Mouse (Mus musculus): ENCODE results near the gene Pde6h. TPM values are rescaled to one million over a fixed set of nuclear protein-coding genes. Genes with fewer than 3 reads are reported as not detected.

Pde6h gene
- total and polyA plus RNA-seq, 3 experiments = 0.04 to 0.30 TPM; not detected in 1

DNA sequence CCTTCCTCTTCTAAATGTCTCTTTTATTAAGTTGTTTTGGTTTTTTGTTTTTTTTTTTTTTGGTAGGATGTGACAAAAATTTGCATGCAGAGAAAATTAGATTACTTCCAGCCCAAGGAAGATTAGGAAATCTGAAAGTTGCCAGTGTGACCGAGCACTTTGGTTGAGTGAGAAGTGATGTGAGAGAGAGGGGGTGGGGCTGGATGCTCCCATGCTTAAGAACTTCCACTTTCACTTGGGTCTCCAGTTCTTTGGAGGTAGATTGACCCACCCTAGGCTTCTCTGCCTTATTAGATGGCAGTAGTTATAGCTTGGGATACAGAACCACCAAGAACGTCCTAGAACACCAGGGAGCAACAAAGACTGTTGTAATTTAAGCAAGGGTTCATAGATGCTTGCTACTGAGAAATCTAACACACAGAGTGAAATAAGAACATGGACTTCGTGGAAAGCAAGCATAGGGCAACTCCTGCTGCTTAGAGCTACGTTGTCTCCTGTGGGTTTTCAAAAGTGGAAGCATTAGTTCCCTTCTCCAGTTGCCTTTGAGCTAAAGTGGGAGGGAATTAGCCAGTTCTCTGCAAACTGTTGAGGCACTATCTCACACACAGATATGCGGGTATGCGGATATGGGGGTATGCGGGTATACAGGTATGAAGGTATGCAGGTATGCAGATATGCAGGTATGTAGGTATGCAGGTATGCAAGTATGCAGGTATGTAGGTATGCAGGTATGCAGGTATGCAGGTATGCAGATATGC, 93.8 kb downstream of the Pde6h start:
- Histone ChIP-seq H3K27me3 (replicated peaks) (no peaks in the 10 kb centered on the region), H3K27ac (ENCODE audit: insufficient read depth, low read depth) (no peak overlapping the region), H3K36me3 (replicated peaks in 1 of 2; ENCODE audit: control insufficient read depth in 1 of 2, insufficient read depth in 1 of 2, low read length in 1 of 2) (no peaks in the 10 kb centered on the region), H3K4me2 (ENCODE audit: insufficient read depth, low read depth, poor library complexity, severe bottlenecking) (no peak overlapping the region), H3K4me3 (replicated peaks in 1 of 3; ENCODE audit: low read depth in 2 of 3, low read length in 2 of 3, poor library complexity in 1 of 3) (no peak overlapping the region), H3K9ac (ENCODE audit: insufficient read depth, low read depth) (no peak overlapping the region), H3K9me3 (replicated peaks; ENCODE audit: low read length) (no peaks in the 10 kb centered on the region), H3K4me1 (ENCODE audit: control insufficient read depth in 1 of 2, insufficient read depth in 2 of 2) (peaks cover 2 to 5% of the 10 kb centered on the region in 2 experiments; a peak in 1 of 4 replicates), H3K79me2 (replicated peaks; ENCODE audit: control insufficient read depth, extremely low read depth, insufficient read depth, poor library complexity, severe bottlenecking) (no peaks in the 10 kb centered on the region)
- no peak for DNase-seq (ENCODE audit: extremely low read depth)
- no peak for TF ChIP-seq EP300 (IDR thresholded peaks at IDR 0.05; ENCODE audit: low read length)
- dilution Hi-C loops (cut with MboI; ENCODE audit: extremely low pct_ligation_motif_present, extremely low pct_unique_long_range_greater_than_20kb, low sequenced_read_pairs) = no loop called here
- in situ Hi-C loops (cut with MboI; ENCODE audit: low pct_ligation_motif_present, low pct_unique_long_range_greater_than_20kb, low sequenced_read_pairs) = no loop called here

Other genes with a start within 250 kb of the Pde6h start
- gene Gucy2c, start 142.1 kb upstream of the Pde6h start, total RNA-seq (2012; rRNA removed) = 0.08 and 0.13 TPM in 2 replicates
- gene Gucy2c, start 142.1 kb upstream of the Pde6h start, total RNA-seq (2014; rRNA removed) = 0.08 TPM in 1 of 2 replicates, not detected in the other
- gene Gucy2c, start 142.1 kb upstream of the Pde6h start, polyA plus RNA-seq (2012; ENCODE audit: insufficient read length, low read depth) = 0.08 and 0.10 TPM in 2 replicates
- gene Hist4h4, start 119.4 kb upstream of the Pde6h start, total RNA-seq (2012; rRNA removed) = 78.2 and 135 TPM in 2 replicates
- gene Hist4h4, start 119.4 kb upstream of the Pde6h start, total RNA-seq (2014; rRNA removed) = 2.7 and 3.6 TPM in 2 replicates
- gene Hist4h4, start 119.4 kb upstream of the Pde6h start, polyA plus RNA-seq (2012; ENCODE audit: insufficient read length, low read depth) = 0.16 TPM in 2 replicates
- gene H2afj, start 115.6 kb upstream of the Pde6h start, total RNA-seq (2012; rRNA removed) = 196 and 217 TPM in 2 replicates
- 124 and 125 TPM in 2 replicates for gene H2afj, start 115.6 kb upstream of the Pde6h start, total RNA-seq (2014; rRNA removed)
- gene H2afj, start 115.6 kb upstream of the Pde6h start, polyA plus RNA-seq (2012; ENCODE audit: insufficient read length, low read depth) = 158 and 184 TPM in 2 replicates
- gene BC049715, start 96.2 kb upstream of the Pde6h start, total RNA-seq (2012; rRNA removed) = 9.9 and 10.7 TPM in 2 replicates
- gene BC049715, start 96.2 kb upstream of the Pde6h start, total RNA-seq (2014; rRNA removed) = 8.8 and 10.1 TPM in 2 replicates
- 13.1 and 13.5 TPM in 2 replicates for gene BC049715, start 96.2 kb upstream of the Pde6h start, polyA plus RNA-seq (2012; ENCODE audit: insufficient read length, low read depth)
- gene Wbp11, start 95.6 kb upstream of the Pde6h start, total RNA-seq (2012; rRNA removed) = 49.1 and 51.3 TPM in 2 replicates
- 27.7 and 29.5 TPM in 2 replicates for gene Wbp11, start 95.6 kb upstream of the Pde6h start, total RNA-seq (2014; rRNA removed)
- gene Wbp11, start 95.6 kb upstream of the Pde6h start, polyA plus RNA-seq (2012; ENCODE audit: insufficient read length, low read depth) = 189 and 212 TPM in 2 replicates
- 5.5 and 6.1 TPM in 2 replicates for gene Smco3, start 88.4 kb upstream of the Pde6h start, total RNA-seq (2012; rRNA removed)
- gene Smco3, start 88.4 kb upstream of the Pde6h start, total RNA-seq (2014; rRNA removed) = 12.9 and 13.7 TPM in 2 replicates
- gene Smco3, start 88.4 kb upstream of the Pde6h start, polyA plus RNA-seq (2012; ENCODE audit: insufficient read length, low read depth) = 0.90 and 1.2 TPM in 2 replicates
- 0.34 and 0.71 TPM in 2 replicates for gene Art4, start 66.1 kb upstream of the Pde6h start, total RNA-seq (2012; rRNA removed)
- 0.48 and 0.59 TPM in 2 replicates for gene Art4, start 66.1 kb upstream of the Pde6h start, total RNA-seq (2014; rRNA removed)
- 0.93 and 1.0 TPM in 2 replicates for gene Art4, start 66.1 kb upstream of the Pde6h start, polyA plus RNA-seq (2012; ENCODE audit: insufficient read length, low read depth)
- not detected in 2 replicates for gene Mgp, start 48.0 kb upstream of the Pde6h start, total RNA-seq (2012; rRNA removed)
- gene Mgp, start 48.0 kb upstream of the Pde6h start, total RNA-seq (2014; rRNA removed) = not detected in 2 replicates
- not detected in 2 replicates for gene Mgp, start 48.0 kb upstream of the Pde6h start, polyA plus RNA-seq (2012; ENCODE audit: insufficient read length, low read depth)
- gene Erp27, start 1.7 kb upstream of the Pde6h start, total RNA-seq (2012; rRNA removed) = 0.55 and 0.63 TPM in 2 replicates
- 0.43 TPM in 1 of 2 replicates, not detected in the other for gene Erp27, start 1.7 kb upstream of the Pde6h start, total RNA-seq (2014; rRNA removed)
- gene Erp27, start 1.7 kb upstream of the Pde6h start, polyA plus RNA-seq (2012; ENCODE audit: insufficient read length, low read depth) = 1.8 and 1.9 TPM in 2 replicates
- gene Arhgdib, start 18.1 kb downstream of the Pde6h start, total RNA-seq (2012; rRNA removed) = 348 and 355 TPM in 2 replicates
- gene Arhgdib, start 18.1 kb downstream of the Pde6h start, total RNA-seq (2014; rRNA removed) = 297 and 321 TPM in 2 replicates
- gene Arhgdib, start 18.1 kb downstream of the Pde6h start, polyA plus RNA-seq (2012; ENCODE audit: insufficient read length, low read depth) = 1,134 and 1,150 TPM in 2 replicates
- gene Rerg, start 246.7 kb downstream of the Pde6h start, total RNA-seq (2012; rRNA removed) = not detected in 2 replicates
- not detected in 2 replicates for gene Rerg, start 246.7 kb downstream of the Pde6h start, total RNA-seq (2014; rRNA removed)
- not detected in 2 replicates for gene Rerg, start 246.7 kb downstream of the Pde6h start, polyA plus RNA-seq (2012; ENCODE audit: insufficient read length, low read depth)